ENCODE assay signal across 8 mouse cellular contexts in genomic region chr19:44725951-44726791, GRCm38 (mm10). TPM values are rescaled to one million over a fixed set of nuclear protein-coding genes. Genes with fewer than 3 reads are reported as not detected.
DNase-seq lines count a peak whose midpoint lies in the region; ATAC-seq lines count a peak whose summit lies in the region.

No protein-coding gene starts in this region.

- WGBS in forebrain, embryonic 14.5 days = under 1% methylated on average over 53 of the region's 55 CpGs
- WGBS in intestine, embryonic 15.5 days = under 1% methylated on average over 53 of the region's 55 CpGs
- WGBS in midbrain, embryonic 10.5 days = under 1% methylated on average over 55 of the region's 55 CpGs

- peaks cover 48% of the 10 kb centered on the region for H3K27me3 ChIP-seq in forebrain, embryonic 14.5 days (replicated peaks; ENCODE audit: control insufficient read depth, insufficient read depth, low read length)
- H3K27me3 ChIP-seq in intestine, embryonic 15.5 days (replicated peaks) = peaks cover 77% of the 10 kb centered on the region
- peaks cover 87% of the 10 kb centered on the region for H3K27me3 ChIP-seq in midbrain, embryonic 10.5 days (ENCODE audit: low read depth, poor library complexity, severe bottlenecking)

- 0 out of 2 replicates have a peak, but pooled peaks cover 3% of the 10 kb centered on the region for H3K9me3 ChIP-seq in forebrain, embryonic 14.5 days (replicated peaks; ENCODE audit: control insufficient read depth, low read length)
- H3K9me3 ChIP-seq in intestine, embryonic 15.5 days = no peaks in the 10 kb centered on the region
- no peaks in the 10 kb centered on the region for H3K9me3 ChIP-seq in midbrain, embryonic 10.5 days (replicated peaks)

- H3K4me1 ChIP-seq in forebrain, embryonic 14.5 days (ENCODE audit: control insufficient read depth, insufficient read depth, low read length) = no peaks in the 10 kb centered on the region
- no peaks in the 10 kb centered on the region for H3K4me1 ChIP-seq in intestine, embryonic 15.5 days (replicated peaks)
- H3K4me1 ChIP-seq in midbrain, embryonic 10.5 days = peaks cover 22% of the 10 kb centered on the region

- peak overlapping the region; percentile 50 for H3K4me3 ChIP-seq in forebrain, embryonic 14.5 days (ENCODE audit: low read depth, low read length)
- H3K4me3 ChIP-seq in intestine, embryonic 15.5 days (replicated peaks) = peak overlapping the region; percentile 42
- H3K4me3 ChIP-seq in midbrain, embryonic 10.5 days = peak overlapping the region; percentile 69

- ATAC-seq in forebrain, embryonic 14.5 days = peak; percentile 75
- ATAC-seq in intestine, embryonic 15.5 days = no peak

- H3K36me3 ChIP-seq in forebrain, embryonic 14.5 days (ENCODE audit: control insufficient read depth, insufficient read depth, low read length) = no peaks in the 10 kb centered on the region
- no peaks in the 10 kb centered on the region for H3K36me3 ChIP-seq in intestine, embryonic 15.5 days
- no peaks in the 10 kb centered on the region for H3K36me3 ChIP-seq in midbrain, embryonic 10.5 days

- peak; percentile 27 to 30 for DNase-seq in layer of hippocampus, postnatal 36 days
- DNase-seq in layer of hippocampus, adult 9-11 months = no peak
- DNase-seq in adrenal gland, postnatal 10 days = peak; percentile 56
- peak; percentile 72 for DNase-seq in forebrain, embryonic 14.5 days (ENCODE audit: low spot score)
- DNase-seq in midbrain, embryonic 10.5 days (ENCODE audit: low spot score) = peak; percentile 72
- DNase-seq in right cerebral cortex, postnatal 4 days = no peak
- no peak for DNase-seq in left cerebral cortex, adult 8-10 months (ENCODE audit: low spot score in 2 of 2)

- H3K27ac ChIP-seq in forebrain, embryonic 14.5 days (ENCODE audit: low read depth, low read length) = peak overlapping the region; percentile 39; the same call in 1 of the 2 replicates
- no peak overlapping the region for H3K27ac ChIP-seq in intestine, embryonic 15.5 days
- peak overlapping the region; percentile 90 for H3K27ac ChIP-seq in midbrain, embryonic 10.5 days (replicated peaks)

- H3K9ac ChIP-seq in forebrain, embryonic 14.5 days (ENCODE audit: low read length) = peak overlapping the region; percentile 87
- H3K9ac ChIP-seq in intestine, embryonic 15.5 days = peak overlapping the region; percentile 41

- peak overlapping the region; percentile 70 for H3K4me2 ChIP-seq in forebrain, embryonic 14.5 days (ENCODE audit: low read length)
- peak overlapping the region; percentile 84 for H3K4me2 ChIP-seq in intestine, embryonic 15.5 days (replicated peaks)

RNA-seq across cellular contexts. Expression of gene Pax2, which starts 29.7 kb away (rescaled TPM):
- total RNA-seq in layer of hippocampus, postnatal 36 days (2021) = under 1 TPM; 0.32 to 0.35 TPM
- total RNA-seq in adrenal gland, postnatal 10 days (2021) = not detected
- polyA plus RNA-seq in forebrain, embryonic 14.5 days (2014; fragmentation: Nextera tagmentation; extraction: Ambion mirVana) = 0.09 TPM in 1 of 2 replicates, not detected in the other
- polyA plus RNA-seq in intestine, embryonic 15.5 days (2015; fragmentation: Nextera tagmentation; extraction: Ambion mirVana) = 0.04 and 0.11 TPM in 2 replicates
- polyA plus RNA-seq in midbrain, embryonic 10.5 days (2016; fragmentation: Nextera tagmentation; extraction: Ambion mirVana) = 0.60 and 1.1 TPM in 2 replicates
- under 1 TPM in 3 of 4 experiments, not detected in 1; 0.11 to 0.37 (median 0.37) TPM for total RNA-seq in left cerebral cortex, adult 8-10 months (2022)

Comparison
In these comparisons a context has a peak if more than half of its experiments do, and no peak if none do; other contexts are left out.
1. DNase-seq: peak in layer of hippocampus, postnatal 36 days (2 of 2), adrenal gland, postnatal 10 days (single experiment), forebrain, embryonic 14.5 days (single experiment) and midbrain, embryonic 10.5 days (single experiment); none in layer of hippocampus, adult 9-11 months (single experiment), right cerebral cortex, postnatal 4 days (single experiment) and left cerebral cortex, adult 8-10 months (0 of 2).
2. Peak in every context shown above with its lines, with median percentiles within 50 percentile points of each other: H3K4me3 ChIP-seq.